Mouse (Mus musculus) B cell, adult 2 months (primary cell): ENCODE data around the gene Qsox1.
A peak's percentile ranks its signal among the peaks of the same experiment; 100 is the strongest.

Experiments
- DNase-seq, 2 experiments: peaks; one replicate each; pipeline ENCODE4 v3.0.0; 2022

The Qsox1 gene

DNA sequence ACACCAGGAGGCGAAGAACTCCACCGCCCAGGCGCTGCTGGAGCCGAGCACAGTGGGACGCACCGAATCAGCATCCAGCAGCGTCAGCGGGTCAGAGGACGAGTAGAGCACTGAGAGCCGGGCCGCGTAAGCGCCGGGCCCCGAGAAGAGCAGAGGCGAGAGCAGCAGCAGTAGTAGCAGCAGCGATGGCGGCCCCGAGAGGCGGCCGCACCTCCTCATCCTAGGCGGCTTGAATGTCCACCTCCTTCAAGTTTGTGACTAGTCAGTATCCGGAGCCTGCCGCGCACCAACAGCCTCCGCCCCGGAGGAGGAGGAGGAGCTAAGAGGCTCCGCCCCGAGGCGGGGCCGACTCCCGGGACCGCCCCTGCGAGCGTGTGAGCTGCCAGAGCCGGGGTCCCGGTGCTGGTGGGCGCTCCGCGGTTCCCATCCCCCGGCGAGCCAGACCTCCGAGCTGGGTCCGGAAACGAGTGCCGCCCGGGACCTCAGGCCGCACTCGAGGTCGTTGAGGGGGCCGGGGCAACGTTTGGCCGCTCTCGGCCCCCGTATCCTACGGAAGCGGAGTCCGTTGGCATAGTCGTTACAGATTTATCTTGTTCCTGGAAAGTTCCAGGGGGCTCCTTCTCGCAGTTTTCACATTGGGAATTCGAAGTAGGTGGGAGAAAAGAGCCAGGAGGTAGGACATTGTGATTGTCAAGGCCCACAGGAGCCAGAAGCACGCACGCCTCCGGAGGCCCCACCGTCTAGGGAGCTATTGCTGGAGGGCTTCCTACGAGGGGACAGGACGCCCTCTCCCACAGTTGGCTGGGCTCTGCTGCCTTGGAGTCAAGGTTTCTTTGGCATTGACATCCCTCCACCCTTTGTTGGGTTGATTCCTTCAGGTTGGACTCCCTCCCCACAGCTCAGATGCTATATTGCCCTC is at the start of gene Qsox1:
TSS of gene Qsox1 (minus strand) at position 309 of the 919 bp plus-strand sequence.
- DNase-seq: peak; percentile 92 to 93

DNA sequence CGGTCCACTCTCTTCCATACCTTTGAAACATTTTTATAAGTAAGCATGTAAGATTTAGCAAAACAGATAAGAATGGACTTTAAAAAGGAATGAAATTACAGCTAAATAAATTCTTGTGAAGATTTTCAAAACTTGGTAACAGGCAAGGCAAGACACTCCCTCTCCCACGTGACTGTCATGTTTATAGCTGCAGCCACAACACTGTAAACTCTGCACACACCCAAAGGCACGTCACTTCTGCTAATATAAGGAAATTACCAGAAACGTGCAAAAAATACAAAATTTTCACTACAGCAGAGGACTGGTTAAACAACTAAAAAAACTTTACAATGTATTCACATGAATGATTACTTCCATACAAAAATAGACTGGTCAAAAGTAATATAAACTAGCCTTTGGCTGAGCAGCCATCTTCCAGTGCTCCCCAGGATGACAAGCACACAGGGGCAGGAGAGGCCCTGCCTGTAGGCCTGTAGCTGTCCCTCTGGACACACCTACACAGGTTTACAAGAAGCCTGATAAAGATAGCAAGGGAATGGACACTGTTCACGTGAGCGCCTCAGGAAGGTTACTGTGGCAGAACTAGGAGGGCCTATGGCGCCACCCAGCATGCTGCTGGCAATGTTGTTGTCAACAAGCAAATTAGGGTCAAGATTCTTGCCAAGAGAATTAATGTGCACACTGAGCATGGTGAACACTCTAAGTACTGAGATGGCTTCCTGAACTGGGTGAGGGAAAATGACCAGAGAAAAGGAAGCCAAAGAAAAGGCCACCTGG is 42.4 kb upstream of the Qsox1 start:
- DNase-seq: no peak

- DNase-seq: no peak
These were observed 40.3 kb upstream of the Qsox1 start for GRCm38 (mm10) chr1:155853009-155853408.

GRCm38 (mm10) chr1:155844235-155844634 is 31.5 kb upstream of the Qsox1 start:
- no peak for DNase-seq

DNA sequence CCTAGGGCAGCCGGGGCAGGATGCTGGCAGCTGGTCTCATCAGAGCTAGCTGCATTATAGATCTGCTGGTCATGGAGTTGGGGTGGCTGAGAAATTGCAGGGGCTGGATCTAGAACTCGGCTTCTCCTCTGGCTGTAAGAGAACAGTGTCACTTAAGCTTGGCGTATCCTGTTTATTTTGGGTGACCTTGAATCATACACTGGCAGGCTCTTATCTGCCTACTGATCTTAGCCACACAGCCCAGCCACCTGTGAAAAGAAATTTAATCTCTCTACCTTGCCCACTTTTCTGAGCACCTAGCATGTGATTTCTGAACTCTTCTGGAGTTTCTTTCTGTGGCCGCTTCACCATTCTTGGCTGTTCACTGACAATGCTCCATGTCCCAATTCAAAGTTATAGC is 30.8 kb upstream of the Qsox1 start:
- no peak for DNase-seq

GRCm38 (mm10) chr1:155835667-155836066 is 23.0 kb upstream of the Qsox1 start:
- DNase-seq: no peak

- DNase-seq: no peak
These were observed 20.9 kb upstream of the Qsox1 start for GRCm38 (mm10) chr1:155833610-155834009.

GRCm38 (mm10) chr1:155831958-155832357 is 19.3 kb upstream of the Qsox1 start:
- no peak for DNase-seq

DNA sequence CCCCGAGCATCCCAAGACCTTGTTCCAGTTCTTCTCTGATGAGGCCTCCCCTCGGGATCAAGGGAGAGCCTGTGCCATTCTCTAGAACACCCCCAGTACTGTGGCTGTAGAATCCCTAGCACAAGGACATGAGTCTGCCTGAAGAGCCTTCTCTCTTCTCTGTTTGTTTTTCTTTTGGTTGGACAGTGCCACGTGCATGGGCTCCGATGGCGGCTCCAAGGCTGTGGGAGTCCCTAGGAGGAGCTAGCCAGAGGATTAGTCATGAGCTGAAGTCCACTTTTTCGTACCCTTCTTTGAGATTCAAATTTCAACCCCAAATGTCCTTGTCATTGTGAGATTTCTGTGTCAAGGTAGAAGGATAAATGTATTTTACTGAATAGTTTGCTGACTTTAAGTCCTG is 18.2 kb upstream of the Qsox1 start:
- no peak for DNase-seq

- no peak for DNase-seq
These were observed 15.1 kb upstream of the Qsox1 start for GRCm38 (mm10) chr1:155827703-155828295.

DNA sequence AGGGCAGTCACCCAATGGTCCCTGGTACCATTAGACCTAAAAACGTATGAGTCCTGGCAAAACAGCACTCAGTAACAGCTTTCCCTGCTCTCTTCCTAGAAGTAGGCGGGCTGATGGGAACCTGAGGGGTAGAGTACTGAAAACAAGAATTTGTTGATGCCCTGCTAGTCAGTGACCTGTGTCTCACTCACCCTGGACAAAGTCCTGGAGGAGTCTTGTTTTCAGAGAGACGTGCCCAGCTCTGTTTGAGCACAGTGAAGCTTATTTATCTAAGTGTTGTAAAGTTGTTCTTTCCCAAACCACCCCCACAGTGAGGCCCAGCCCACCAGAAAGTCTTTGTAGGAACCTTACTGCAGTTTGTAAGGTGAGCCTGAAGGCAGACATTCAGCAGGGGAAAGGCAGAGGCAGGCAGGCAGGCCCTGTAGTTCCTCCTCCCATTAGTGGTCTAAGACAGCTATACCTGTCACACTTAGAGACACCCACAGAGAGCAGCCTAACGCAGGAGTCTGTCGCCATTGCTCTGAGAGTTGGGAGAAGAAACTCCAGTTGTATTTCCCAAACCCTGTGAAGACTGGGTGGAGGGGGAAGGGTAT is 14.2 kb upstream of the Qsox1 start:
- no peak for DNase-seq

GRCm38 (mm10) chr1:155825940-155826716 is 13.4 kb upstream of the Qsox1 start:
- DNase-seq: no peak

- DNase-seq: no peak
These were observed 8.0 kb upstream of the Qsox1 start for GRCm38 (mm10) chr1:155820646-155821045.

- no peak for DNase-seq
These were observed 3.5 kb upstream of the Qsox1 start for GRCm38 (mm10) chr1:155816167-155816566.

DNA sequence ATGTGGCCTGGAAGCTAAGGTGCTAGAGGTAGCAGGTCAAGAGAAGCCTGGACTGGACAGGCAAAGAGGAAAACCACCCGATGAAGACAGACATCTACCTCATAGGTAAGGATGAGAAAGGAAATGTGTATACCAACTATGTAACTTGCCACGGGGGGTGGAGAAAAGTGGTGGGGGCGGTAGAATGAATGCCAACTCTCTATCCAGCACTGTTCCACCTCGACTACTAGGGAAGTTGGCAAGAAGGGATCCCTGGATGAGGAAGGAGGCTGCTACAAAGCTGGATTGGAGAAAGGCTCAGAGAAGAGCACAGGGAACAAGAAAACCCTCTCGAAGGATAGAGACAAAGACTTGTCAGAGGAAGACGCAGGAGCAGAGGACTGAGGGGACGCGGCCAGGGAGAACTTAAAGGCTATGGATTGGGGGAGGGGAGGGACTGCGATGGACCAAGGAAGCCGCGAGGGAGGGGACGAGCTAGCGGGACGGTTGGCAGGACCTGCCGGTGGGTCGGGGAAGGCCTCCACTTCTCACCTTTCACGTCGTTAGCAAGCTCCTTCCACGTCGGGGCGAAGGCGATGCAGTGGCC is 601 bp downstream of the Qsox1 start:
- no peak for DNase-seq

DNA sequence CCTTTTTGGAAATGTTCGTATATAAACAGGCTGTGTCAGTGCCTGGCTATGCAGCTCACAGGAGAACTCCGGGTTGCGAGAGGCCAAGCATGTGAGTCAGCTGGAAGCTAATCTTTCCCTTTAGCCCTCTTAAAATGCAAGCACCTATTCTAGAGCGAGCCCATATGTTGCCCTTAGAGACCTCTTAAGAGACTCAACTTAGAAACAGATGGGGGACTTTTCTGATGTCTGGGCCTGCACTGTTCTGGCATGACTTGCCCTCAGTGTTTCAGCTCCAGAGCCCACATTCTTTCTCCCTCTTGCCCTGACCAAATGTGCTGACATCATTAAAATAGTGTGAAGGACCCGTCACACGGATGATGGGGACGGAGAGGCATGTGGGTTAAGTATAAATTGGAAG is 2.1 kb downstream of the Qsox1 start:
- no peak for DNase-seq

- DNase-seq: no peak
These were observed 2.8 kb downstream of the Qsox1 start for GRCm38 (mm10) chr1:155809706-155810442.

DNA sequence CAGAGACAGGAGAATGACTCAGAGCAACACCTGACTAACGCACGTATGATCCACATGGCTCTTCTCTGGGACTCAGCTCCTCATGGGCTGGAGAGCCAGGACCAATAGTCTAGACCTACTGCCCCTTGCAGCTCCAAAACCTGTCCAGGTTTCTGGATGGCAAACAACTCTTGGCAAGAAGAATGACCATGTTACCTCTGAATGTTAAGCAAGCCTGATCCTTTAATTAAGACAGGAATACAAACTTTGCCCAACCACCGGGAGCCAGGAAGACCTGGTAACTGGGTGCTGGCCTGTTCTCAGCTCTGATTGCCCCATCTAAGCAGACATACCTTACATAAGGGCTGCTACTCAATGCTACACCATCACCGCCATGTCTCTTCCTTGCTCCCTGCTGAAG is 4.4 kb downstream of the Qsox1 start:
- no peak for DNase-seq

DNA sequence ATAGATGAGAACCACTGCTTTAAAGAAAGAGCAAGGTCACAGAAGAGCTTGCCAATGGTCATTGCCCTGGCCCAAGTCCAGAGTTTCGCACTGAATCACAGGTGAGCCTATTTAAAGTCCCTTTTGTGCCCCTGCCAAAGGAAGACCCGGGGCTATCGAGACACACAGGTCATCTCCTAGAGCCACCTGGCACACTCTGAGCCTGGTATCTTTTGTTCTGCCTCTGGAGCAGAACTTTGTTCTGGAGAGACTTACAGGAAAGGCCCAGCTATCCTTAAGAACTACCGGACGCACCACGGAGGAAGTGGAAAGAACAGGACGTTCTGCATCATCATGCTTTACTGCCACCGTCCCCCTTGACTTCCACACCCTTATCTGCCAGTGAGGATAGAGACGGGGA is 7.1 kb downstream of the Qsox1 start:
- no peak for DNase-seq

DNA sequence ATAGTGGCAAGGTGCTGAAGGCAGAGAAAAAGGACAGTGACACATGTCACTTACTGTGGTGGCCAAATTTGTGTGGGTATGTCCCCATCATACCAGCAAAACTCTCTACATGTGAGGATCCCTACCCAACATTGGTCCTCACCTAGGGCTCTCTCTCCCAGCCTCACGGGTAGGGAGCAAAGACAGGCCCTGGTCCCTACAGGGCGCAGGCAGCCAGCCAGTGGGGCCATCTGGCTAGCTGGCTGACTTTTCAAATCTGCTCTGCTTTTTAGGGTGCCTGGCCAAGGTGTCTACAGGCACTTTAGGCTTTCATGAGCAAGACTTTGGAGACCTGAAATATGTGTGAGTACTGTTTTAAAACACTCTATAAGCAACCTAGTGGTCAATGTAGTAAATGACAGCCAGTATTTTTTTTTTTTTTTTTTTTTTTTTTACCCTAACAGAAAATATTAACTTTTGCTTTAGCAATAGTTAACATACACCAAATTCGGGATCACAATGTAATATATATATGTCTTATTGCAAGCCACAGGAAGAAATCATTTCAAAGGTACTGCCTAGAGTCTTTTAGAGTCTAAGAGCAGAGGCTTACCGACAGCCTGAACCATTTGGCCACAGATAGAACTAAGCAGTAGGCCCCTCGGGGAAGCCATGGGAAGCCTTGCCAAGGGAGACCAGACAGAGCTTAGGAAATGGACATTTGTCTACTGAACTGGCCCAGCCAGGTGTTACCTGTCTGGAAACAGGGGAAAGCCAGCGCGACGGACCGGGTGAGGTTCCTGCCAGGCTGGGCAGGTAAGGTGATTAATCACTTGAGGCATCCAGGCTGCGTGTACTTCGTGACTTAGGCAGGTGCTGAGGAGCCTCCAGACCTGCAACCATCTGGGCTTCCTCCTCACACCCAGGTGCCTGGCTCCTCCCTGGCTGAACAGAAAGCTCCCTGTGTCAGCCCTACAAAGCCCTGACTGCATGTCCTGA is 11.4 kb downstream of the Qsox1 start:
- DNase-seq: no peak
